Mouse (Mus musculus) adrenal gland, adult 8-10 months (tissue): ENCODE measurements at regions not wholly inside any gene's neighbourhood (a gene's known extent, or its start where the extent isn't known, plus 50 kb on each side); places are given as distances from the start of the nearest gene placed in this dataset.

Experiments used
- DNase-seq: peaks from one replicate; pipeline ENCODE4 v3.0.0; 2022

DNA sequence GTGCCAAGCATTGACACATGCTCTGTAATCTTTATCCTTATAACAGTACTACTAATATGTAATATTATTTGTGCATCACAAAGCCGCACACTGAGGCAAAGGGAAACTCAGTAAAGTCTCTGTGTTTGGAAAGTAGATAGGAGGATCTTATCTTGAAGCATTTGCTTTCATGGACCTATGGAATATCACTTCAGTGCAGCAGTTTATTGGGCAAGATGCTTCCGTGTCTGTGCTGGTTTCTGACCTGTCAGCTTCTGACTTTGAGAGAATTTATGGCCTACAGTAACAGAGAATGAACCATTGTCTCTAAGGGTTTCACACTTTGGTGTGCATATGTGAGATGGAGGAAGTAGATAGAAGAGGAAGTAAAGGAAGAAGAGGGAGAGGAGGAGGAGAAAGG is 74.0 kb upstream of the Far2 start:
- no peak for DNase-seq

DNA sequence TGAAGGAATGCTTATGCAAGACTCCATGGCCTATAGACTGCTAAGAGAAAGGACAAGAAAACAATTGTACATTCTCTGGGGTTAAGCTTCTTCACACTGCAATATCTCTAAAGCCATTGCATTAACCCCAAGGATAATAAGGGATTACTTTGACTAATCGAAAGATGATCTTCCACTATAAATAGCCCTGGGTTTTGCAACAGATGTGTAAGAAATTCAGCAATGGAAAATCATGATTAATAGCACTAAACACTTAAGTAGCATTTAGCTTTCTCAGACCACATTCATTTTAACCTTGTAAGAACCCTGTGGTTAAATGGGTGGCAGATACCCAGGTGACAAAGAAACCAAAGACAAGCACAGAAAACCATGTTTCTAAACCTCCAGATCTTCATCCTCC is 71.1 kb upstream of the Far2 start:
- DNase-seq, result no peak

DNA sequence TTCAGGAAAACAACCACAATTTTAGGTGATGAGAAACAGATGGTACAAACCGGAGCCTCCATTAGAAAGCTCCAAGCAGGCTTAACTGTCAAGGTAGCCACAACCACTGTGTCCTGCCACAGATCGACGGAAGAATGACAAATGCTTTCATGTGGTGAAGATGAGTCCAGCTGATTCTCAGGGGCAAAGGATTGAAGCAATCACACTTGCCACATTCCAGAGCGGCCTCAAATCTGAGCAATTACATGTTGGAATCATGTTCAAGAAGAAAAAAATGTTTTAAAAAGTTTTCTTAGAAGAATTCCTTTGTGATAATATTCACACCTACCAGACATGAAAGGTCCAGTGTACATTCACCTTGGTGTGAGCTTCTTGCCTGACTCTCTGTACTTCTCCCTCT is 57.7 kb upstream of the Far2 start:
- no peak for DNase-seq
